Mouse (Mus musculus) hindbrain, embryonic 15.5 days (tissue): Measurements from ENCODE around the gene Eci1. TPM values are rescaled to one million over a fixed set of nuclear protein-coding genes. Genes with fewer than 3 reads are reported as not detected.

Source experiments
- polyA plus RNA-seq: library from polyadenylated mRNA; unstranded; fragments of >200 nt; fragmentation: Nextera tagmentation; extraction: Ambion mirVana; gene quantifications from 2 replicates; pipeline ENCODE4 v1.2.1, GENCODE M21; 2015

Gene Eci1
- polyA plus RNA-seq, 1 experiment from 2014 or later: 48.0 TPM

Other genes starting within 250 kb of the Eci1 start
- gene Tbc1d24, start 221.1 kb upstream of the Eci1 start, polyA plus RNA-seq: 26.9 TPM in 2 replicates
- 4.9 and 5.8 TPM in 2 replicates for gene Ntn3, start 217.1 kb upstream of the Eci1 start, polyA plus RNA-seq
- gene Tedc2, start 205.8 kb upstream of the Eci1 start, polyA plus RNA-seq: 10.2 and 12.6 TPM in 2 replicates
- 18.5 and 18.7 TPM in 2 replicates for gene Ccnf, start 175.2 kb upstream of the Eci1 start, polyA plus RNA-seq
- gene Abca17, start 75.6 kb upstream of the Eci1 start, polyA plus RNA-seq: 0.48 and 1.1 TPM in 2 replicates
- gene Abca3, start 74.7 kb upstream of the Eci1 start, polyA plus RNA-seq: 31.0 and 31.9 TPM in 2 replicates
- gene Rnps1, start 12.1 kb upstream of the Eci1 start, polyA plus RNA-seq: 301 and 335 TPM in 2 replicates
- 6.8 and 7.2 TPM in 2 replicates for gene Dnase1l2, start 16.5 kb downstream of the Eci1 start, polyA plus RNA-seq
- gene E4f1, start 43.7 kb downstream of the Eci1 start, polyA plus RNA-seq: 46.7 and 50.5 TPM in 2 replicates
- 72.6 and 75.6 TPM in 2 replicates for gene Pgp, start 43.8 kb downstream of the Eci1 start, polyA plus RNA-seq
- 0.34 and 0.77 TPM in 2 replicates for gene Bricd5, start 47.2 kb downstream of the Eci1 start, polyA plus RNA-seq
- 35.4 and 36.0 TPM in 2 replicates for gene Mlst8, start 52.4 kb downstream of the Eci1 start, polyA plus RNA-seq
- 51.4 and 55.0 TPM in 2 replicates for gene Caskin1, start 62.0 kb downstream of the Eci1 start, polyA plus RNA-seq
- 88.7 and 91.0 TPM in 2 replicates for gene Traf7, start 101.3 kb downstream of the Eci1 start, polyA plus RNA-seq
- 6.3 and 8.2 TPM in 2 replicates for gene Rab26, start 107.6 kb downstream of the Eci1 start, polyA plus RNA-seq
- gene Pkd1, start 123.2 kb downstream of the Eci1 start, polyA plus RNA-seq: 22.6 and 30.3 TPM in 2 replicates
- 71.7 and 81.0 TPM in 2 replicates for gene Tsc2, start 206.0 kb downstream of the Eci1 start, polyA plus RNA-seq
- 11.4 and 11.6 TPM in 2 replicates for gene Nthl1, start 206.0 kb downstream of the Eci1 start, polyA plus RNA-seq
- 55.5 and 57.0 TPM in 2 replicates for gene Slc9a3r2, start 223.7 kb downstream of the Eci1 start, polyA plus RNA-seq
- 0.31 and 0.54 TPM in 2 replicates for gene Npw, start 231.8 kb downstream of the Eci1 start, polyA plus RNA-seq
- 20.6 and 24.5 TPM in 2 replicates for gene Zfp598, start 243.0 kb downstream of the Eci1 start, polyA plus RNA-seq